Mouse (Mus musculus): Measurements from ENCODE around the gene C6.

DNA sequence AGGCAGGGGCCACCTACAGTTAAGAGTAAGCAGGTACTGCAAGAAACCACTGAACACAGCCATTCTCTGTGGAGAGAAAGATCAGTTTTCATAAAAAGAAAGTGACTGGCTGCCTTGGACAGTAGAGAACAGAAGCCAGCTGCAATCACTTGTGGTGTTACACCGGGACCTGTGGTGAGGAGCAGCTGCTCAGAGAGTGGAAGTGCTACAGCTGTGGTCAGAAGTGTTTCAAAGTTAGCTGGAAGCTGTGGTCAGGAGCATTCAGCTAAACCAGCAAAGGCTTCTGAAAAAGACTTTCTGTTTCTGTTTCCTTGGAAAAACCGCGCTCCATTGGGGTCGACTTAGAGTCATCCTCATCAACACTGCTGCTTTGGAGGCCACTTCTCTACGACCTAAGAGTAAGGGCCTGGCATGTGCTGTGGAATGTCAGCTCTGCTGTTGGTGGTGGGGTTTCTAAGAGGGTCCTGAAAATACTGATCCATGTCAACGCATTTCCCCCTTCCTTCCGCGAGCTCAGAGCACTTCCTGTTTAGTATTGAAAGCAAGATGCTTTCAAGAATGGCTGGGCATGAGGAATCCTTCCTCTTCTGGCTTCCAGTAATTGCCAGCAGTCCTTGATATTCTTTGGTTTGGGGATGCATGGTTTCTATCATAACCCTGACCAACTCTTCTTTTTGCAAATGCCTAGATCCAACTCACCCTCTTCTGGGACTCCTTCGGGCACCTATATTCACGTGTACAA lies 89.9 kb downstream of the C6 start:
- TF ChIP-seq CTCF (conservative IDR thresholded peaks at IDR 0.05; ENCODE audit: insufficient read depth, insufficient read length, low read depth, low read length), result no peak
- no peak for TF ChIP-seq POLR2A (IDR thresholded peaks at IDR 0.05; ENCODE audit: low read depth, low read length)

Data from kidney, adult 2 months (tissue).